Mouse (Mus musculus): ENCODE data around the gene Dpf2.

- TF ChIP-seq CTCF (IDR thresholded peaks at IDR 0.05; ENCODE audit: extremely low read depth, insufficient read depth, low read length) (no peak), POLR2A (IDR thresholded peaks at IDR 0.05; ENCODE audit: extremely low read depth, insufficient read depth, low read length) (no peak)
These were observed 27.8 kb upstream of the Dpf2 start for GRCm38 (mm10) chr19:5940656-5941055.
